Mouse (Mus musculus) bone marrow macrophage, adult 2 months (primary cell): Measurements from ENCODE around the gene Ppp1cc.
"Not testable (repeated sequence)": the region's sequence is repeated elsewhere in the genome, so short reads cannot be mapped to it uniquely, and the experiment has no call there.

ENCODE experiments used
- CTCF ChIP-seq: IDR thresholded peaks from 2 replicates; pipeline ENCODE4 v1.5.1; 2012; ENCODE audit warnings: low read depth, mild to moderate bottlenecking, low read length, moderate library complexity
- POLR2A ChIP-seq: IDR thresholded peaks from 2 replicates; pipeline ENCODE4 v1.6.1; 2012; ENCODE audit warnings: mild to moderate bottlenecking, low read depth, low read length, borderline replicate concordance

GRCm38 (mm10) chr5:122139771-122140170 is 18.3 kb upstream of the Ppp1cc start:
- not testable (repeated sequence) for TF ChIP-seq POLR2A, CTCF
